Mouse (Mus musculus) c-Kit-negative CD71-positive TER-119-positive erythroid progenitor cells, embryonic 14.5 days (primary cell): Measurements from ENCODE around the gene Map3k5.

Experiments
- DNase-seq: peaks from one replicate; pipeline ENCODE4 v3.0.0-alpha.2; 2013; ENCODE audit warnings: low read depth, low spot score

The Map3k5 gene

GRCm38 (mm10) chr10:20157021-20157726 lies 222.9 kb downstream of the Map3k5 start:
- DNase-seq: no peak

DNA sequence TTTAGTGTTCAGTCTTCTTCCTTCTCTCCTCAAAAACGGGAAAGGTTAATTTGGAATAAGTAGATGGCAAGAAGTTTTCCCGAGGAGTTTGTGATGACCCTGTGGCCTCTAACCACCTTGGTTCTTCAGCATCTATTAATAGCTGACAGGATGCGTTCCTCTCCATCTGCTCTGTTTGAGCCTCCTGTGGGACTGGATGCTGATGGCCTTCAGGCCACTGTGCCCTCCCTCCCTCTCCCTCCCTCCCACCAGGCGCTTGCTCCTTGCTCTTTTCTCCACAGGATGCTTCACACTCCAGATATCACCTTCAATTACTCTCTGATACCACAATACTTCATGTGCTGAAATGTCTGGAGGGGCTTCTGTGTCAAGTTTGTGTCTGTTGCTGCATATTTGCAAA lies 224.5 kb downstream of the Map3k5 start:
- no peak for DNase-seq

GRCm38 (mm10) chr10:20159308-20159707 lies 225.0 kb downstream of the Map3k5 start:
- no peak for DNase-seq

GRCm38 (mm10) chr10:20160914-20161313 lies 226.6 kb downstream of the Map3k5 start:
- no peak for DNase-seq

- DNase-seq: no peak
These were observed 230.5 kb downstream of the Map3k5 start for GRCm38 (mm10) chr10:20164810-20165209.

DNA sequence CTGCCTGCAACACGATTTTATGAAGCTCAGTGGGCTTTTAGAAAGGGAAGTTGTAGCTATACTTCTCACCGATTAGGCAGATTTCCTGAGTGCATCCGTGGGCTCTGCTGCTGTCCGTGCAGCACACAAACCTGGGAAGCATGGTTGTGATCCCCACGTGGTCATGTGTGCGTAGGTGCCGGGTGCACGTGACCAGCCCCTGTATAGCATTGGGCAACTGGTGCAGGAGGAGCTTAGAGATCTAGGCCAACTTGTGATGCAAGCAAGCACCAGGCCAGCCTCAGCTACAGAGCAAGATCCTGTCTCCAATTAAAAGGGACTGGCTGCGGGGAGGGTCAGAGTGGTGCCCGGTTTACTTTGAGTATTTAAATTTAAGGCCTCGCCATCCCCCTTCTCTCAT lies 232.5 kb downstream of the Map3k5 start:
- DNase-seq: no peak

DNA sequence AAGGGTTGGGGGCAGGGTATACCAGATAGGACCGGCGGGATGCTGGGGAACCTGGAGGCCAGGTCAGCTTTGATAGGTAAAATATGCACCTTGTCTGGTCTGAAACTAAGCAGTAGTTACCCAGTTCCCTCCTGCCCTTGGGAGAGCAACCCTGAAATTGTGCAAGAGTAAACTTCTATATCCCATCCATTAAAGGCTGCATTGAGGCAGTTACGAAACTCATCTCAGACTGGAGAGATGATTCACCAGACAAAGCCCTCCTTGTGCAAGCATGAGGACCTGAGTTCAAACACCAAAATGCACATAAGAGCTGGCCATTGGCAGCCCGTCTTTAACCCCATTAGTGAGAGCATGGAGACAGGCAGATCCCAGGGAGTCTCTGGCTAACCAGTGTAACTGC lies 233.2 kb downstream of the Map3k5 start:
- no peak for DNase-seq

GRCm38 (mm10) chr10:20169182-20169674 lies 235.0 kb downstream of the Map3k5 start:
- no peak for DNase-seq

DNA sequence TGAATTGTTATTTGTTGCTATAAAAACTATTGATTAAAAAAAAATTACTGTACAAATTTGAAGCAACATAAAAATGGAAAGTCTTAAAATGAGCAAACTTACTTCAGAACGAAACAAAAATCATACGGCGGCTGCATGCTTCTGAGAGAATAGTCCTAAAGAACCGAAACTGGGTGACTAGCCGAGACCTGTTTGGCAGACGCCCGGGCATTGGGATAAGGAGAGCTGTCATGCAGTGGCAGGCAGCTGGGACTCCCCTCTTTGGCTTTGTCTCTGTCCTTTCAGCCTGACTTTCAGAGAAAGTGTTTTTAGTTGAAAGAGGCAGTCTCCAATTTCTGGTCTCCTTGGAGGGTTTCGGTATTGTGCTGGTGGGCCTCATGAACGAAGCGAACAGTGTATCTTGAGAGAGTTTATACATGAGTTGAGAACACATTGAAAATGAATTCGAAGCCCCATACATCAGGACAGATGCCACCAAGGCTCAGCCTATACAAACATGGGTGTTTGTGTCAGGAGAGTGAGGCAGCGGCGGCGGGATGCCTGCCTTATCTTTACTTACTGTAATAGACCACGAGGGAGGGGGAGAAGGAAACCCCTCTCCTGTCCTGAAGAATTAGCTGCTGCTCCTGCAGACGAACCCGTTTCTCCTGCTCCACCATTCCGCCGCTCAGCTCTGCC lies 235.8 kb downstream of the Map3k5 start:
- DNase-seq: no peak

DNA sequence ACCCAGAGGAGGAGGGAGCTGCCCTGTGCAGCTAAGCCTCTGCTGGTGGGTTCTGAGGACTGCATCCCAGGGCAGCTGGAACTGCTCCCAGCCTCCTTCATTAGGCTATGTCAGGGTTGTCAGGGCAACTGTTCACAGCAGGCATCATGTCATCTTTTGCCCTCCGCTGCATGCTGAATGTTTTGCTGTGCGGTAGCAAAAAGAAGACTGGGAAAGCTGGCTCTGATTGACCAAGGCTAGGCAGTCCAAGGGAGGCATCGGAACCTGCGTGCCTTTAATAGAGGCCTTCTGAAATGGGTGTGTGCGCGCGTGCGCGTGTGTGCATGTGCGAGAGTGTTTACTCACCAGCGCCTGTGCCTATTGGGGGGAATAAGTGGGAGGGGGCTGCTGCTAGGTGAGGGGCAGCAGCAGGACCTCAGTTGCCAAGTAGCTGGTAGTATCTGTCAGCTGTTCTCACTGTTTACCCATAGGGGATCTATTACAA lies 236.4 kb downstream of the Map3k5 start:
- DNase-seq: no peak

GRCm38 (mm10) chr10:20171209-20171608 lies 236.9 kb downstream of the Map3k5 start:
- no peak for DNase-seq

DNA sequence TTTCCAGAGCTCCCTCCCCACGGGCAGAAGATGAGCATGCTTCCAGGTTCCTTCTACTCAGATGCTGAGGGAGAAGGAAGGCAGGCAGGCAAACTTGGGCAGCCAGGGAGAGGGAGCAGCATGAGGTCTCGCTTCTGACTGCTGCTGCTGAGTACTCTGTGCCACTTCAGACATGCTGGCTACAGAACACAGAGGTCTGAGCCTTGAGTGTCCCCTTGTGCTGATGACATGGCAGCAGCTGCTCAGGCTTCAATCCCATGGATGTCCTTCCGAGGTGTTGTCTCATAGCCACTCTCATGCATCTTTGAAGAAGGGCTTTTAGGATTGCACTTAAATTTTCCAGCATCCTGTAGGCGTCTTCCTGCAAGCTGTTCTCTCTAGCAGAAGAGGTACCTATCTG lies 237.5 kb downstream of the Map3k5 start:
- DNase-seq: no peak

DNA sequence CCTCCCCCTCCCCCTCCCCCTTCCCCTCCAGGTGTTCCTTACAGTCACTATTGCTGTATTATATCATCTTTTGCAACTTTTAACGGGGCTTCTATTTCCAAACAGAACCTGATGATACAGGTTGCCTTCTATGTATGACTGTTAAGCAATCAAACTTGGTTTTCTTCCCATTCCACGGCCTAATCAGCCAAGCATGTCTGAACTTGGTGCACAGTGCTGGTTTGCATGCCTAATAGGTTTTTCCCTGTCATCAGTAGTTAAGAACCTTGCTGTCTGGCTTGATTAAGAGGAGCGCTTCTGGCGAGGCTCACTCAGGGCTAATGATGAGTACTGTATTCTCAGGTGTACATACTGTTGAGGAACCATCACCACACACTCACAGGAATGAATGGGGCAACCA lies 239.5 kb downstream of the Map3k5 start:
- DNase-seq: no peak

DNA sequence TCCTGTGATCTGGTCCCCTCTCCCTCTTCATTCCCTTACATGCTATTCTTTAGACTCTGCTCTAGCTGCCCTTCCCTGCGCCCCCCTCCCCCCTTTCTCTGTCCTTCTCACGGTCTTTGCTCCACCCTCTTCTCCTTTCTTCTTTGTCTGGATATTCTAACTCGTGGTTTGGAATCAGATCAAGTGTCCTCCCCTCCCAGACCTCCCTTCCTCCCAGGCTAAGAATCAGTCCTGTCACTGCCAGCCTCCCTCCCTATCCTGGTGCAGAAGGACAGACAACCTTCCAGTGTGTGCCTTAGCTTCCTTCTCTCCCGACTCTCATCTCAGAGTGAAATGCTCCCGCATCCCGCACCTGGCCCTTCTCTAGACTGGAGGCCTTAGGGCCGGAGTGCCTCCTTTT lies 241.8 kb downstream of the Map3k5 start:
- DNase-seq: no peak

DNA sequence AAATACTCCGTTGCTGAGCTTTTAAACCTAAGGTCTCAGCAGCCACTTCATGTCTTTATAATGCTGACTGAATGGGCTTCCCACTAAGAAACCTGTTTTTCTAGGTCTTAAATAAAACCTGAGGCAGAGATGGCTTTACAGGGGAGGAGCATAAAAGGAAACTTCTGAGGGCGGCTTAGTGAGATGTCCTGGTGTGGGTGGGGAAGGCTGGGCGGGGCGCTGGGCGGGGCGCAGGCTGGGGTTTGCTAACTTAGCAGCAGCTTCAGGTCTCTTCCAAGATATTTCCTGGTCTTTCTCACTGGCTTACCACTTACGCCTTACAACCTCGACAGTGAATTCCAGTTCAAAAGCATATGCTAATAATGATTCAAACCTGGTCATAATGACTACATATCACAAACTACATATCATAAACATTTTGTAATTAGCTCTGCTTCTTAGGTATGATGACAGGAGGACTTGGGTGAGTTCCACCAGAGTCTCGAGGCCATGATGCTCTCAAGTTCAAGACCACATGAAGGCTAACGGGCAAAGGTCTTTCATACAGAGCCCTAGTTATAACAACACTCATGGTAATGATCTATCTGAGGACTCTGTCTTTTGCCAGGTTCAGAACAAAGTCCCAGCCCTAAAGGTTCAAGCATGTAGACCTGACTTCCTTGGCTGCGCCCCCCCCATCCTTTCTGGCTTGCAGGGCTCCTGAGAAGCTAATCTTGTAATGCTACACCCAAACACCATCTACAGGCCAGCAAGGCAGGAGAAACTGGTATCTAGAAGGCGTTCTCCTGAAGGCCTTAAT lies 244.7 kb downstream of the Map3k5 start:
- DNase-seq: peak; percentile 22

- DNase-seq: no peak
These were observed 246.9 kb downstream of the Map3k5 start for GRCm38 (mm10) chr10:20181198-20181597.

- no peak for DNase-seq
These were observed 247.6 kb downstream of the Map3k5 start for GRCm38 (mm10) chr10:20181680-20182399.

DNA sequence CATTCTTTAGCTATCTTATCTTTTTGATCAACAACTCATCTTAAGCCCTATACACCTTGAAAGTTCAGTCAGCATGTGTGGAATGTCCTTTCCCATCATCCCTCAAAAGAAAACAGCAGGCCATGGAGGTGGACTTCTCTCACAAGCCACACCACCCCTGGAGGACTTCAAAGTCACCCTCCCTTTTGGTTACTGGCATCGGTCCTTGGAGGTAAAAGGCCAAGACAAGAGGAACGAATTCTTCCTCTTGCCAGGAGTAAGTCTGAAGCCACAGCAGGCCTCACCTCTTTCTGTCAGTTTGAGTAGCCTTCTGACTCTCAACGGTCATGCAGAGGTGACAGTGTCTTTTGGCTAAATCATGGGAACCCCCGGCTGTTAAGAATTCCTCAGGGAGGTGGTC lies 250.1 kb downstream of the Map3k5 start:
- no peak for DNase-seq

GRCm38 (mm10) chr10:20185264-20185663 lies 251.0 kb downstream of the Map3k5 start:
- no peak for DNase-seq

DNA sequence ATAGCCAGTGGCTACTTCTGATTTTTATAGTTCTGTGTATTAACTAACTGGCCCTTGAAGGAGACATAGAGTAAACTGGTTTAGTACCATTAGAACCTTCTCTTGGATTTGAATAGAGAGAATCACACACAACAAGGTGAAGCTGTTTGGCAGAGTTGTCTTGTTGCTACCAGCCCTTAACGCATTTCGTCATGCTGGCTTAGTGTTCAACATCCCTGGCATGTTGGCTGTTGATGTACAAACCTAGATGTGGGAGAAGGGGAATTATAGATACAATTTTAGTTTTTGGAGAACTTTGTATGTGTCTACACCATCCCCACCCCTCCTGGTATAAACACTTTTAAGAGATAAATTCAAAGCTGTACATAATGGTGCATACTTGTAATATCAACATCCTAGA lies 251.5 kb downstream of the Map3k5 start:
- no peak for DNase-seq

- no peak for DNase-seq
These were observed 252.6 kb downstream of the Map3k5 start for GRCm38 (mm10) chr10:20186800-20187273.
